Mouse (Mus musculus) cerebellum, adult 2 months (tissue): ENCODE measurements around the gene Ush2a.

Experiments used
- CTCF ChIP-seq: fragments of 200-500 bp; IDR thresholded peaks from 2 replicates; pipeline ENCODE4 v1.5.1; 2011; ENCODE audit warnings: low read depth, mild to moderate bottlenecking, control low read depth, low read length, moderate library complexity, borderline replicate concordance; ENCODE audit not compliant: insufficient read depth
- POLR2A ChIP-seq: fragments of 200-500 bp; IDR thresholded peaks from 2 replicates; pipeline ENCODE4 v1.6.1; 2011; ENCODE audit warnings: low read length, control low read depth, borderline replicate concordance; ENCODE audit not compliant: insufficient read depth

GRCm38 (mm10) chr1:188387321-188387720, 125.5 kb downstream of the Ush2a start:
- TF ChIP-seq CTCF (no peak), POLR2A (no peak)
